Mouse (Mus musculus) stomach, postnatal 0 days (tissue): ENCODE data around the gene Tubal3.

Source experiments
- CTCF ChIP-seq: IDR thresholded peaks from 2 replicates; pipeline ENCODE4 v1.5.1; 2016; ENCODE audit warnings: antibody characterized with exemption, low read depth, mild to moderate bottlenecking, moderate library complexity
- EP300 ChIP-seq: optimal IDR thresholded peaks from 2 replicates; pipeline ENCODE3; 2016; ENCODE audit warnings: antibody characterized with exemption

DNA sequence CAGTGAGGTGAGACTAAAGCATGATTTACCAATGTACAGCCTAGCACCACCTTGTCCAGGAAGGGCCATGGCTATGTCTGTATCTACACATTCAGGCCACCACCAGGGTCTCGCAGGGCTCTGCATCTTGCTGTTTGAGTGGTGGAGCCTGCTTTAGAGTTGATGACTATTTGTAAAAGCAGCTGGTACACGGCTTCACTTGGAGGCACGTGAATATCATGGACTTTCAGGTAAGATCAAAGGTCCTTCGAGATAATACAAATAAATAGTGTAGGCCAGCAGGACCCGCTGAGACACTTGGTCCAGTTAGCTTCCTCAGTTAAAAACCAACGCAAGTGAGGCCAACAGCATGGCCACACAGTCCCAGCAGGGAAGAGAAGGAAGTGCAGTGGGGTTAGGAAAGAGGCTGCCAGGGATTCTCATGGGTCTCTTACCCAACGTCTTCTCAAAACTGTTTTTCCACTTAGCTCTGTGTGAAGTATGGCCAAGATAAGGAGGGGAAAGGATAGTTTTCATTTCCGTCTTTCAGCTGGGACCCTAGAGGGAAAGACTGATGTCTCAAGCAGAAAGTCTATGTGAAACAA lies 22.6 kb upstream of the Tubal3 start:
- TF ChIP-seq EP300 (no peak), CTCF (no peak)
